Mouse (Mus musculus): ENCODE data around the gene Zfp335.

DNA sequence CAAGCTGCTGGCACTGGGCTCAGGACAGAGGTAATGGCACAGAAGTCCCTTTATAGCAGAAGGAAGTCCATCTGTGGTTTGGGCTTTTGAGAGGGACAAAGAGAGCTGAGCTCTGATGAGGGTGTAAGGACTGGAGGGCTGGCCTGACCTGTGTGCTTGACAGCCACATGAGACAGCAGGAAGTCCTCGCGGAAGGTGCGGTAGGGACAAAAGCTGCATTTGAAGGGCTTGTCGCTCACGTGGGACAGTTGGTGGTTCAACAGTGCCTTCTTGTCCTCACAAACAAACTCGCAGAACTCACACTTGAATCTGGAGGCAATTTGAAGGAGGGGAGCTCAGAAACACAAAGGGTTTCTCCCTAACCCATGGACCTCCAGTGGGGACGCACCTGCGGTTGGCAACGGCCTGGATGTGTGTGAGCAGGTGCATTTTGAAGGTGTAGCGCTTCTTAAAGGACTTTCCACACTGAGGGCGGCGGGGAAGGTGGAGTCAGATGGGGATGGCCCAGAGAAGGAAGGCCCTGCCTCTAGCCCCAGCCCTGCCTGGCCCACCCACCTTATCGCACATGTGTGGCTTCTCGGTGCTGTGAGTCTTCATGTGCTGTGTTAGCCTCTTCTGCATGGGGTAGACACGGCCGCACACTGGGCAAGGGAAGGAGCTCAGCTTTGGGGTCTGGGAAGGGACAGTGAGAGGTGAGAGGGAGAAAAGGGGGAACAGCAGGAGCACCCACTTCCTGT is 11.7 kb downstream of the Zfp335 start:
- TF ChIP-seq CTCF (IDR thresholded peaks at IDR 0.05; ENCODE audit: borderline replicate concordance, extremely low read depth, insufficient read depth, insufficient read length): no peak
- no peak for TF ChIP-seq POLR2A (IDR thresholded peaks at IDR 0.05; ENCODE audit: borderline replicate concordance, extremely low read depth, insufficient read depth, insufficient read length, poor library complexity, severe bottlenecking)

All from brain, embryonic 14.5 days (tissue).